Mouse (Mus musculus) erythroblast, embryonic 14.5 days (primary cell): ENCODE results near the gene Cpsf7.

Experiments used
- GATA1 ChIP-seq: IDR thresholded peaks from 2 replicates; pipeline ENCODE4 v1.6.1; 2012; ENCODE audit warnings: low read length, inconsistent platforms, mixed read lengths
- TAL1 ChIP-seq: IDR thresholded peaks from 3 replicates; pipeline ENCODE4 v1.6.1; 2012; ENCODE audit warnings: low read length, inconsistent platforms, mixed read lengths

- TF ChIP-seq TAL1 (no peak), GATA1 (no peak)
Measured at GRCm38 (mm10) chr19:10580761-10581160, 55.7 kb downstream of the Cpsf7 start.
